ENCODE assay signal across 10 mouse cellular contexts in genomic region chr2:151670026-151670967, GRCm38 (mm10). TPM values are rescaled to one million over a fixed set of nuclear protein-coding genes. Genes with fewer than 3 reads are reported as not detected.
DNase-seq lines count a peak whose midpoint lies in the region; ATAC-seq lines count a peak whose summit lies in the region.
"Had no signal": no experiment of that assay in that cellular context is flagged by ENCODE, and none has a peak within 500 bp of the region (broad histone marks: within the 10 kb centered on the region; RNA-seq: fewer than 3 reads in every experiment).

No protein-coding gene starts in this region.

- DNase-seq in heart, postnatal 14 days = no peak
- peak; percentile 6 for DNase-seq in brain, adult 2 months (ENCODE audit: low read depth, low spot score)
- no peak for DNase-seq in hindbrain, embryonic 14.5 days (ENCODE audit: low spot score)
- DNase-seq in midbrain, embryonic 14.5 days = no peak
- no peak for DNase-seq in gastrocnemius, adult 18-20 months (ENCODE audit: low spot score)
- DNase-seq in T-cell, adult 2 months (ENCODE audit: low spot score) = no peak
- no peak for DNase-seq in frontal cortex, adult 2 months (ENCODE audit: extremely low spot score in 1 of 2, low spot score in 1 of 2)

- H3K27me3 ChIP-seq in heart, embryonic 15.5 days = peaks cover 11% of the 10 kb centered on the region
- no peaks in the 10 kb centered on the region; the same call in 1 of the 2 replicates for H3K27me3 ChIP-seq in hindbrain, embryonic 14.5 days (ENCODE audit: control insufficient read depth, insufficient read depth, low read length)
- H3K27me3 ChIP-seq in midbrain, embryonic 14.5 days (ENCODE audit: control insufficient read depth, insufficient read depth, low read length) = no peaks in the 10 kb centered on the region

- H3K4me3 ChIP-seq in heart, embryonic 15.5 days = no peak overlapping the region; the same call in 1 of the 2 replicates
- H3K4me3 ChIP-seq in hindbrain, embryonic 14.5 days (replicated peaks; ENCODE audit: low read length) = peak overlapping the region; percentile 16
- H3K4me3 ChIP-seq in midbrain, embryonic 14.5 days (replicated peaks; ENCODE audit: low read depth, low read length) = peak overlapping the region; percentile 4; the same call in 1 of the 2 replicates

- peaks cover 6% of the 10 kb centered on the region; the same call in 1 of the 2 replicates for H3K4me1 ChIP-seq in heart, embryonic 15.5 days (replicated peaks)
- 0 out of 2 replicates have a peak, but pooled peaks cover 3% of the 10 kb centered on the region for H3K4me1 ChIP-seq in hindbrain, embryonic 14.5 days (replicated peaks; ENCODE audit: control insufficient read depth, insufficient read depth, low read length)
- H3K4me1 ChIP-seq in midbrain, embryonic 14.5 days (ENCODE audit: control insufficient read depth, insufficient read depth, low read length) = no peaks in the 10 kb centered on the region

- H3K9ac ChIP-seq in heart, embryonic 15.5 days = no peak overlapping the region
- no peak overlapping the region for H3K9ac ChIP-seq in hindbrain, embryonic 14.5 days
- H3K9ac ChIP-seq in midbrain, embryonic 14.5 days (replicated peaks; ENCODE audit: low read length) = no peak overlapping the region

- WGBS in heart, embryonic 15.5 days = 29% methylated on average over 48 of the region's 48 CpGs
- WGBS in hindbrain, embryonic 14.5 days = 39% methylated on average over 47 of the region's 48 CpGs
- WGBS in midbrain, embryonic 14.5 days = 35% methylated on average over 48 of the region's 48 CpGs

- ATAC-seq in heart, embryonic 15.5 days (replicated peaks; ENCODE audit: insufficient number of reproducible peaks, insufficient read depth, low FRiP score, low read depth) = no peak
- peak; percentile 51; the same call in 1 of the 2 replicates for ATAC-seq in hindbrain, embryonic 14.5 days (ENCODE audit: low FRiP score)
- peak; percentile 63 for ATAC-seq in midbrain, embryonic 14.5 days (ENCODE audit: low FRiP score, low TSS enrichment)
- ATAC-seq: Patski had no signal

- no peaks in the 10 kb centered on the region for H3K36me3 ChIP-seq in heart, embryonic 15.5 days
- H3K36me3 ChIP-seq in hindbrain, embryonic 14.5 days (replicated peaks; ENCODE audit: control insufficient read depth, insufficient read depth) = no peaks in the 10 kb centered on the region
- no peaks in the 10 kb centered on the region for H3K36me3 ChIP-seq in midbrain, embryonic 14.5 days (ENCODE audit: control insufficient read depth, insufficient read depth, low read length)

- no peak overlapping the region for H3K27ac ChIP-seq in heart, embryonic 15.5 days
- H3K27ac ChIP-seq in hindbrain, embryonic 14.5 days = no peak overlapping the region
- no peak overlapping the region for H3K27ac ChIP-seq in midbrain, embryonic 14.5 days (replicated peaks; ENCODE audit: low read depth, low read length)

- no peaks in the 10 kb centered on the region for H3K9me3 ChIP-seq in heart, embryonic 15.5 days (replicated peaks)
- H3K9me3 ChIP-seq in hindbrain, embryonic 14.5 days (ENCODE audit: control insufficient read depth, low read length) = no peaks in the 10 kb centered on the region
- H3K9me3 ChIP-seq in midbrain, embryonic 14.5 days (ENCODE audit: control insufficient read depth, low read length) = no peaks in the 10 kb centered on the region

- intact Hi-C loops in heart, postnatal 14 days (cut with DNase I) = no loop called here

- peak overlapping the region; percentile 38 for H3K4me2 ChIP-seq in heart, embryonic 15.5 days
- H3K4me2 ChIP-seq in hindbrain, embryonic 14.5 days (replicated peaks) = peak overlapping the region; percentile 42
- peak overlapping the region; percentile 41 for H3K4me2 ChIP-seq in midbrain, embryonic 14.5 days (ENCODE audit: low read length)

RNA-seq across cellular contexts. Expression of gene Rad21l, which starts 2.0 kb away (rescaled TPM):
- polyA plus RNA-seq in heart, embryonic 15.5 days (2015; fragmentation: Nextera tagmentation; extraction: Ambion mirVana) = not detected in 2 replicates
- total RNA-seq in heart, postnatal 14 days (2021) = not detected
- polyA plus RNA-seq in hindbrain, embryonic 14.5 days (2014; fragmentation: Nextera tagmentation; extraction: Ambion mirVana) = 0.29 and 0.35 TPM in 2 replicates
- 0.13 TPM in 1 of 2 replicates, not detected in the other for polyA plus RNA-seq in midbrain, embryonic 14.5 days (2014; fragmentation: Nextera tagmentation; extraction: Ambion mirVana)
- total RNA-seq in gastrocnemius, adult 18-20 months (2021) = not detected
- 0.34 and 0.62 TPM in 2 replicates for polyA plus RNA-seq in frontal cortex, adult 2 months (2012; rRNA removed)
- polyA plus RNA-seq: limb, embryonic 14.5 days; Patski had no signal

RNA-seq across cellular contexts. Expression of gene Tmem74b, which starts 31.5 kb away (rescaled TPM):
- polyA plus RNA-seq in heart, embryonic 15.5 days (2015; fragmentation: Nextera tagmentation; extraction: Ambion mirVana) = 2.5 and 2.8 TPM in 2 replicates
- total RNA-seq in heart, postnatal 14 days (2021) = 1 to 10 TPM; 4.1 to 4.5 TPM
- 25.3 and 28.0 TPM in 2 replicates for polyA plus RNA-seq in hindbrain, embryonic 14.5 days (2014; fragmentation: Nextera tagmentation; extraction: Ambion mirVana)
- polyA plus RNA-seq in midbrain, embryonic 14.5 days (2014; fragmentation: Nextera tagmentation; extraction: Ambion mirVana) = 20.7 and 25.0 TPM in 2 replicates
- 1 to 10 TPM in 1 of 2 experiments, under 1 TPM in 1; 0.89 to 1.4 TPM for total RNA-seq in gastrocnemius, adult 18-20 months (2021)
- polyA plus RNA-seq in frontal cortex, adult 2 months (2012; rRNA removed) = 6.3 and 7.1 TPM in 2 replicates

RNA-seq across cellular contexts. Expression of gene Snph, which starts 37.9 kb away (rescaled TPM):
- 0.18 and 0.25 TPM in 2 replicates for polyA plus RNA-seq in heart, embryonic 15.5 days (2015; fragmentation: Nextera tagmentation; extraction: Ambion mirVana)
- 1 to 10 TPM; 3.6 to 3.7 TPM for total RNA-seq in heart, postnatal 14 days (2021)
- 24.6 and 25.4 TPM in 2 replicates for polyA plus RNA-seq in hindbrain, embryonic 14.5 days (2014; fragmentation: Nextera tagmentation; extraction: Ambion mirVana)
- 17.2 and 18.3 TPM in 2 replicates for polyA plus RNA-seq in midbrain, embryonic 14.5 days (2014; fragmentation: Nextera tagmentation; extraction: Ambion mirVana)
- 10 to 100 TPM; 30.7 to 33.2 TPM for total RNA-seq in gastrocnemius, adult 18-20 months (2021)
- polyA plus RNA-seq in frontal cortex, adult 2 months (2012; rRNA removed) = 157 and 159 TPM in 2 replicates

Comparison
In these comparisons a context has a peak if more than half of its experiments do, and no peak if none do; other contexts are left out.
1. RNA of gene Snph, which starts 37.9 kb away (polyA plus RNA-seq): 157 to 159 TPM in frontal cortex, adult 2 months, 24.6 to 25.4 TPM in hindbrain, embryonic 14.5 days and 17.2 to 18.3 TPM in midbrain, embryonic 14.5 days; 0.18 to 0.25 TPM in heart, embryonic 15.5 days; every median in the first group is over 10 times any median in the second.
2. Peak in every context shown above with its lines, with median percentiles within 50 percentile points of each other: H3K4me2 ChIP-seq.